Mouse (Mus musculus) cortical plate, adult 2 months (tissue): Measurements from ENCODE around the gene Igsf8.

Source experiments
- CTCF ChIP-seq: fragments of 200-500 bp; IDR thresholded peaks from 2 replicates; pipeline ENCODE4 v1.5.1; 2011; ENCODE audit warnings: mild to moderate bottlenecking, control low read depth, low read length; ENCODE audit not compliant: insufficient read depth; ENCODE audit errors: extremely low read depth
- POLR2A ChIP-seq: fragments of 200-500 bp; IDR thresholded peaks from 2 replicates; pipeline ENCODE4 v1.6.1; 2011; ENCODE audit warnings: mild to moderate bottlenecking, low read length, control low read depth; ENCODE audit not compliant: insufficient read depth; ENCODE audit errors: extremely low read depth

GRCm38 (mm10) chr1:172242401-172242800 is 19.0 kb upstream of the Igsf8 start:
- TF ChIP-seq CTCF: no peak
- TF ChIP-seq POLR2A: no peak
